Mouse (Mus musculus): ENCODE data around the gene Rgs17.
A peak's percentile ranks its signal among the peaks of the same experiment; 100 is the strongest.

Rgs17 gene

GRCm38 (mm10) chr10:5823740-5824491, 98.3 kb downstream of the Rgs17 start, which contains the start of gene Mtrf1l:
Gene Mtrf1l (minus strand): TSS chr10:5823910.
- DNase-seq: peak; percentile 97

- peak; percentile 67 for DNase-seq
Measured at GRCm38 (mm10) chr10:5823291-5823739, 98.9 kb downstream of the Rgs17 start.

GRCm38 (mm10) chr10:5818772-5819171, 103.4 kb downstream of the Rgs17 start:
- no peak for DNase-seq

GRCm38 (mm10) chr10:5815968-5816367, 106.2 kb downstream of the Rgs17 start:
- no peak for DNase-seq

GRCm38 (mm10) chr10:5813724-5814123, 108.5 kb downstream of the Rgs17 start:
- no peak for DNase-seq

GRCm38 (mm10) chr10:5807683-5808082, 114.5 kb downstream of the Rgs17 start:
- no peak for DNase-seq

- no peak for DNase-seq
Measured at GRCm38 (mm10) chr10:5806996-5807395, 115.2 kb downstream of the Rgs17 start.

GRCm38 (mm10) chr10:5806416-5806815, 115.8 kb downstream of the Rgs17 start:
- DNase-seq: peak; percentile 28

GRCm38 (mm10) chr10:5805731-5806307, 116.4 kb downstream of the Rgs17 start:
- peak; percentile 98 for DNase-seq

GRCm38 (mm10) chr10:5805243-5805730, 116.9 kb downstream of the Rgs17 start, which contains the start of gene Fbxo5:
Gene Fbxo5 (minus strand): TSS chr10:5805600.
- DNase-seq: peak; percentile 99

- no peak for DNase-seq
Measured at GRCm38 (mm10) chr10:5804691-5805156, 117.5 kb downstream of the Rgs17 start.

GRCm38 (mm10) chr10:5803739-5804138, 118.5 kb downstream of the Rgs17 start:
- DNase-seq: no peak

GRCm38 (mm10) chr10:5802866-5803265, 119.3 kb downstream of the Rgs17 start:
- DNase-seq: no peak

- DNase-seq: no peak
Measured at GRCm38 (mm10) chr10:5800490-5800889, 121.7 kb downstream of the Rgs17 start.

- no peak for DNase-seq
Measured at GRCm38 (mm10) chr10:5798069-5798468, 124.1 kb downstream of the Rgs17 start.

GRCm38 (mm10) chr10:5790657-5791056, 131.5 kb downstream of the Rgs17 start:
- no peak for DNase-seq

- no peak for DNase-seq
Measured at GRCm38 (mm10) chr10:5786923-5787322, 135.3 kb downstream of the Rgs17 start.
